Mouse (Mus musculus) embryo, embryonic 10 days (tissue): ENCODE measurements around the gene Olfr491.

Experiments
- DNase-seq: peaks from one replicate; pipeline ENCODE4 v3.0.0-alpha.2; 2015; ENCODE audit warnings: low spot score

Olfr491 gene

GRCm38 (mm10) chr7:108313151-108313550 is at the start of gene Olfr491:
Olfr491 (plus strand) TSS chr7:108313451.
- no peak for DNase-seq

GRCm38 (mm10) chr7:108288834-108289233 is 24.4 kb upstream of the Olfr491 start, which contains the start of gene Olfr490:
Olfr490 (minus strand) TSS chr7:108288934.
- DNase-seq = no peak

- DNase-seq = no peak
These were observed 10.3 kb downstream of the Olfr491 start, which contains the start of gene Olfr492 for GRCm38 (mm10) chr7:108323574-108323973. Olfr492 (minus strand) TSS chr7:108323674.

GRCm38 (mm10) chr7:108346879-108347278 is 33.6 kb downstream of the Olfr491 start, which contains the start of gene Olfr493:
Olfr493 (minus strand) TSS chr7:108346979.
- DNase-seq = no peak

- no peak for DNase-seq
These were observed 51.8 kb downstream of the Olfr491 start, which contains the start of gene Olfr494 for GRCm38 (mm10) chr7:108365035-108365434. Olfr494 (plus strand) TSS chr7:108365335.
